Mouse (Mus musculus): Measurements from ENCODE around the gene Tpbgl.

Tpbgl gene

GRCm38 (mm10) chr7:99626376-99627270, at the start of gene Tpbgl:
Gene Tpbgl (minus strand): TSS chr7:99627103.
- DNase-seq = peak; percentile 69 to 70

DNA sequence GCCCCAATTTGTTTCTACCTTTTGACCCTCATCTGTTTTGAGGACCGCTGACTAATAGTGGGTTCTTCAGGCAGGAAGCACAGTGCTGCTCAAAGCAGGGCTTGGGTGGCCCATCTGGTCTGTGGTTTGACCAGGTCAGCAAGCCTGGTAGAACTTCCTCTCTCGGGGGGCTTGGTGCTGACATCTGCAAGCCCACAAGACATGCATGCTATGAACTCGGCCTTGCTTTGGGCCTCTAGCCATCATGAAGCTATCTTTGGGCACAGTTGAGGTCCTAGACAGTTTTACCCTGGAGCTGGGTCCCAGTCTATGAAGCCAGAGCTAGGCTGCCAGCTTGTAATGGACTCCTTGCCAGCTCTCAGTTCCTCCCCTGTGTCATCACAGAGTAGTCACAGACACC, 48.0 kb upstream of the Tpbgl start:
- DNase-seq = peak; percentile 27 to 47

- peak; percentile 22 to 24 for DNase-seq
These were observed 47.3 kb upstream of the Tpbgl start for GRCm38 (mm10) chr7:99674209-99674608.

GRCm38 (mm10) chr7:99673188-99673587, 46.3 kb upstream of the Tpbgl start:
- no peak for DNase-seq

DNA sequence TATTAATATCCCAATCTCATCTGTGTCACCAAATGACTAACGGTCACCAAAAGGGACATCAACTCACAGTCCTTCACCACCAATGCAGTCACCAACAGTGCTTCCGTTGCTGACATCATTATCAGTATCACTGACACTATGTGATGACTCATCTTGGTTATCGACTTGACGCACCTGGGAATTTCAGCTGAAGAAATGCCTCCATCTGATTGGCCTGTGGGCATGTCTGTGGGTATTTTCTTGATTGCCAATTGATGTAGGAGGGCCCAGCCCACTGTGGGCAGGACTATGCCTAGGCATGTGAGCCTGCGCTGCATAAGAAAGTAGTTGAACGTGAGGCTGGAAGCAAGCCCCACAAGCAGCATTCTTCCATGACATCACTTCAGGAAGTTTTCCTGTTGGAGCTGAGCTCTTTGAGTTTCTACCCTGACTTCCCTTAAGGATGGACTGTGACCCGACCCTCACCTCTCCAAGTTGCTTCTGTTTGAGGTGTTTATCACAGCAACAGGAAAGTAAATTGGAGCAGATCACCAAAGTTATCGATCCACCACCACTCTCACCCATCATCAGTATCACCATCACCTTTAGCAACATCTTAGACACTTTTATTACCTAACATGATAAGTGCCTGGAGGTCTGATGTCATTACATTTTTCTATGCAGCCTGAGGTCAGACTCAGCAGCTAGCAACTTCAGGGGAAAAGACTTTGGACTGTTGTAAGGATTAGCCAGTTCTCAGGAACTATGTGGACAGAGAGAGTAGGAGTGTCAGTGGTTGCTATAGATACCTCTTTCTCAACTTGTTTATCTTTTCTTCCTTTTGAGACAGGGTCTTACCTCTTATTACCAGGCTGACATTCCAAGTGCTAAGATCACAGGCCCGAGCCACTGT, 44.9 kb upstream of the Tpbgl start:
- no peak for DNase-seq

GRCm38 (mm10) chr7:99670915-99671314, 44.0 kb upstream of the Tpbgl start:
- DNase-seq = no peak

DNA sequence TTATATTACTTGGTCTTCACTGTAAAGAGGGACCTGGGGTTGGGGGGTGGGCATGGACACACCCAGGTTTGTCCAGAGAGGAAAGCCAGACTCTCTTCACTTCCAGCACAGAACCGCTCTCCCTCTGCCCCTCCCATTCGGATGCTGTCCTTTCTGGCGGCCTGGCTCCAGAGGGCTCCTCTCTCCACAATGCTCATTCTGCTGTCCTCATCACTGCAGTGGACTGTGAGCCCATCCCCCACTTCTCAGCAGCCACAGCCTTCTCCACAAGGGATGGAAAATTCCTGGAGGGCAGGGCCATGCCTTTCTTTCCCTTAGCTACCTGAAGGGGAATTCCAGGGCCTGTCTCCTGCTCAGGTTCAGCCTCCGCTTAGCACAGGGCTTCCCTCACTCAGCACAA, 41.9 kb upstream of the Tpbgl start:
- peak; percentile 19 to 28 for DNase-seq

GRCm38 (mm10) chr7:99667096-99667495, 40.2 kb upstream of the Tpbgl start:
- DNase-seq = no peak

DNA sequence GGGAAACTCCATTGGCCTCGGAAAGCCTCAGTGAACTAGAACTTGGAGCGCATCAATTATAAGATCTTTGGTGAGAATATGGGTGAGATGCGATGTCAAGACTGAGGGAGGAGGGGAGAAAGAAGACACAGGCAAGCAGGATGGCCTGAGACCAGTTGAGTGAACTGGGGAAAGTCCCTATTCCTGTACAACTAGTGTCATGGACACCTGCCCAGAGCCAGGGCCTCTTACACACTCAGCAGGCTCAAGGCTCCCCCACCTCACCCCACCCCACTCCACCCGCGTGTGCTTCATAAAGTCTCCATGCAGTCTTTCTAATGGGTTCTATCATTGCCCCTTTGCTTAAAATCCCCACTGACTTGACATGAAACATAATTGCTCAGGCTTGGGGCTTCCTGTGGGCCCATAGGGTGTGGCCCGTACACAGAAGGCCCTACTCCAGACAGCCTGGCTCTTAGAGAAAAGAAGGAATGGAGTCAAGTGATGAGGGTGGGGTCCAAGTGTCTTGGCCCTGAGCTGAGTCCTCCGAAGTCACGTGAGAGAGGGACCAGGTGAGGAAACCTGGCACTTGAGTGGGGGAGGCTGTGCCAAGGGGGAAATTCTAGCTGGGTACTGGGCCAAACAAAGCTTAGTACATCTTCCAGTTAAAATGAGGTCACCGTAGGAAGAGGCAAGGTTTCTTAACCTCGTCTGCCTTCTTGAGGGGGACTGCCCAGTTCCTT, 39.0 kb upstream of the Tpbgl start:
- DNase-seq = peak; percentile 54 to 76

GRCm38 (mm10) chr7:99664571-99665485, 37.9 kb upstream of the Tpbgl start:
- DNase-seq = peak; percentile 70 to 74

GRCm38 (mm10) chr7:99663507-99664220, 36.8 kb upstream of the Tpbgl start:
- no peak for DNase-seq

DNA sequence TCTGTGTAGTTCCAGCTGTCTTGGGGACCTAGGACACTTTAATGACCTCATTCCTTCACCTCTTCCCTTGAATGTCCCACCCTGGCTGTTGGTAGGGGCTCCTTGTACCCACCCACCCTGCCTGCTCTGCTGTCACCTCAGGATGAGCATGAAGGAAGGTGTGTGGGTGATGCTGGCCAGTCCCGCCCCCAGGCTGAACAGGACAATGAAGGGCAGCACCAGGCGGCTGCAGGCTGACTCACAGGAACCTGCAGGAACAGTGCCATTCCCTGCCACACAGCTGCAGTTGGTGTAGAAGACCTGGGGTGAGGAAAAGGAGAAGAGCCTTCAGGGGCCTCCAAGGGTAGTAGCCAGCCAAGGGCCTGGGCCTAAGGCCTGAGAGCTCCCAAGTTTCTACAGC, 35.4 kb upstream of the Tpbgl start:
- no peak for DNase-seq

- peak in 1 of 2 experiments; percentile 47 for DNase-seq
These were observed 34.8 kb upstream of the Tpbgl start for GRCm38 (mm10) chr7:99661571-99662230.

- DNase-seq = no peak
These were observed 34.2 kb upstream of the Tpbgl start for GRCm38 (mm10) chr7:99661071-99661470.

GRCm38 (mm10) chr7:99659379-99660029, 32.6 kb upstream of the Tpbgl start:
- DNase-seq = peak; percentile 70 to 83

- DNase-seq = no peak
These were observed 27.3 kb upstream of the Tpbgl start for GRCm38 (mm10) chr7:99654244-99654643.

DNA sequence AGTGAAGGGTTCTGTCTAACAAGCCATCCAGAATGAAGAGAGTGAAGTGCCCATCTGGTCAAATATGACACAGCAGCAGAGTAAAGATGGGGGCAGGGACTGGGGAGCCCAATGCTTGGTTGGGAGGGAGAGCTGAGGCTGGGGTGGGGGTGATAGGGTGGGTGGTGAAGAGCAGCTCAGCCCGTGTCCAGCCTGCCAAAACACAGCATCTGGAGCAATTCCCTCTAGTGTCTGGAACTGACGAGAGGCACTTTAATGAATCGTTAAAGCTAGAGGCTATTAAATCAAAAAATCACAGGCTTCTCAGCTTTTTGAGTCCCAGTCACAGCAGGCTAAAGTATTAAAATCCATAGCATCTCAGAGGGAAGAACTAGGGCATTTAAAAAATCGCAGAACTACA, 22.7 kb upstream of the Tpbgl start:
- no peak for DNase-seq

DNA sequence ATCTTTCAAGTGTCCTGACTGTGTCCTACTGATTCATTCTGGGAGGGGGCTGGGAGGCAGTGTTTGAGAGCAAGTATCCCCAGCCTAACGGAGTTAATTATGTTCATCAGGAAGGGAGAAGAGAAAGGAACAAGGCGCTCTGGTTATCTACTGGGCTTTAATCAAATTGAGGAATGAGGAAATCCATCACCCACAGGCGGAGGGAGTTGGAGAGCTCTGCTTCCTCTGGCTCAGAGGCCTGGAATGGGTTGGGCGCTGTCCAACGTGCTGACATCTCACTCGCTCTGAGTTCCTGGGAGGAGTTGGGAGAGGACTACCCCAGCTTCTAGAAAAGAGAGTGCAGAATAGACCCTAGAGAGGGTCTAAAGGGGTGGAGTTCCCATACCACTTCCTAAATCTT, 21.7 kb upstream of the Tpbgl start:
- peak; percentile 53 to 55 for DNase-seq

DNA sequence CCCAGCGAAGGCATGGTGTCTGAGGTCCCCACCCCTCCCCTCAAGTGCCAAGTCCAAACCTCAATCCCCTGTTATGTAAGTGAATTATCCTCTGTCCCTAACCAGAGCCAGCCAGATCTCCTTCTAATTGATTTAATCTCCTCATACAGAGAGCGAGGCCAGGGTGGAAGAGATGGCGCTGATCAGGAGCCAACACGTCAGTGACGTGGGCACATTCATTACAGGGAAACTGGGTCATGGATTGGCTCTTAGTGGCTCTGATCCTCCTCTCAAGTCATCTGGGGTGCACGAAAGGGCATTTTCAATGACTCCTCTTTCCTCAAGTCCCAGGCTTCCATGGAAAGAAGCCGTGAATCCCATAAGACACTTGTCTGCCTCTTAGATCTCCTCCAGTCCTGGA, 17.8 kb upstream of the Tpbgl start:
- DNase-seq = no peak

GRCm38 (mm10) chr7:99642078-99642477, 15.2 kb upstream of the Tpbgl start:
- DNase-seq = no peak

Measured in lung, adult 18-20 months (tissue).